In the genomic region with DNA sequence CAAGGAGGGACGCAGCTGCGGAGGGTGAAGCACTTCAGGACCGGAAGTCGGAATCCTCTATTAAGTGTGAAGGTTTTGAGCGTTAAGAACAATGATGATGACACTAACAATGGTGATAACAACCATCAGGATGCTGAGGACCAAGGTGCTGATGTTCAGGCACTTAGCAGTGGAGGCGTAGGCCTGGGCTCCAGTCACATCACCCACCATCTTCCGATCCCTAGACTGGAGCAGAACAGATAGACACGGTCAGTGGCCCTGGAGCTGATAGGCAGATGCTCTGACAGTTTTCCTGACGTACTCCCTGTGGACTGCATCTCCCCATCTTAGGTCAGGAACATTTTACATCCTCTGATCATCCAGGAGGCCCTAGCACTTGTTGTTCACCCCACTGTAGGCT, we compare ENCODE assay signal across 10 mouse cellular contexts. TPM values are rescaled to one million over a fixed set of nuclear protein-coding genes. Genes with fewer than 3 reads are reported as not detected.
DNase-seq lines count a peak whose midpoint lies in the region; ATAC-seq and TF ChIP-seq lines count a peak whose summit lies in the region.
"Had no signal": no experiment of that assay in that cellular context is flagged by ENCODE, and none has a peak within 500 bp of the region (broad histone marks: within the 10 kb centered on the region; RNA-seq: fewer than 3 reads in every experiment).

No protein-coding gene starts in this region.

- H3K27me3 ChIP-seq in heart, embryonic 10.5 days (ENCODE audit: insufficient read depth, poor library complexity, severe bottlenecking), result peaks cover 22% of the 10 kb centered on the region
- no peaks in the 10 kb centered on the region for H3K27me3 ChIP-seq in testis, adult 2 months (ENCODE audit: control insufficient read depth, insufficient read depth, low read length)
- H3K27me3 ChIP-seq in limb, embryonic 11.5 days (ENCODE audit: control insufficient read depth, insufficient read depth, low read length), result no peaks in the 10 kb centered on the region
- no peaks in the 10 kb centered on the region for H3K27me3 ChIP-seq in stomach, postnatal 0 days (ENCODE audit: control insufficient read depth, insufficient read depth, low read length)

- no peak for ATAC-seq in limb, embryonic 11.5 days (ENCODE audit: insufficient number of reproducible peaks, low FRiP score, low TSS enrichment, low read depth)
- ATAC-seq in stomach, postnatal 0 days (ENCODE audit: low FRiP score, low TSS enrichment), result no peak

- TF ChIP-seq POLR2A in testis, adult 2 months (IDR thresholded peaks at IDR 0.05; ENCODE audit: control insufficient read depth, low read depth, low read length), result no peak

- no peaks in the 10 kb centered on the region for H3K9me3 ChIP-seq in heart, embryonic 10.5 days
- no peaks in the 10 kb centered on the region for H3K9me3 ChIP-seq in limb, embryonic 11.5 days (ENCODE audit: control insufficient read depth, low read length)
- H3K9me3 ChIP-seq in stomach, postnatal 0 days (ENCODE audit: control insufficient read depth, low read length), result no peaks in the 10 kb centered on the region

- H3K4me1 ChIP-seq in heart, embryonic 10.5 days, result peaks cover 22% of the 10 kb centered on the region
- H3K4me1 ChIP-seq in testis, adult 2 months (ENCODE audit: control insufficient read depth, insufficient read depth, low read length), result peaks cover 5% of the 10 kb centered on the region
- peaks cover 5% of the 10 kb centered on the region for H3K4me1 ChIP-seq in limb, embryonic 11.5 days (ENCODE audit: control insufficient read depth, insufficient read depth, low read length)
- H3K4me1 ChIP-seq in stomach, postnatal 0 days (replicated peaks; ENCODE audit: control insufficient read depth, insufficient read depth), result peaks cover 5% of the 10 kb centered on the region; the same call in 1 of the 2 replicates

- no peaks in the 10 kb centered on the region for H3K36me3 ChIP-seq in heart, embryonic 10.5 days
- H3K36me3 ChIP-seq in testis, adult 2 months (ENCODE audit: control insufficient read depth, insufficient read depth, low read length), result no peaks in the 10 kb centered on the region
- H3K36me3 ChIP-seq in limb, embryonic 11.5 days (ENCODE audit: control insufficient read depth, insufficient read depth, low read length), result no peaks in the 10 kb centered on the region
- H3K36me3 ChIP-seq in stomach, postnatal 0 days (ENCODE audit: control insufficient read depth, insufficient read depth, low read length), result no peaks in the 10 kb centered on the region

- 75% methylated on average over 9 of the region's 9 CpGs for WGBS in heart, embryonic 10.5 days
- WGBS in limb, embryonic 11.5 days, result 83% methylated on average over 9 of the region's 9 CpGs
- 61% methylated on average over 9 of the region's 9 CpGs for WGBS in stomach, postnatal 0 days

- peak overlapping the region; percentile 64; the same call in 1 of the 2 replicates for H3K27ac ChIP-seq in heart, embryonic 10.5 days
- H3K27ac ChIP-seq in testis, adult 2 months (ENCODE audit: control insufficient read depth, insufficient read depth, low read depth, low read length), result no peak overlapping the region
- H3K27ac ChIP-seq in limb, embryonic 11.5 days (replicated peaks; ENCODE audit: low read depth, low read length), result no peak overlapping the region
- peak overlapping the region; percentile 90 for H3K27ac ChIP-seq in stomach, postnatal 0 days (replicated peaks)

- no peak for TF ChIP-seq CTCF in testis, adult 2 months (IDR thresholded peaks at IDR 0.05; ENCODE audit: control insufficient read depth, insufficient read depth, insufficient replicate concordance, low read depth, low read length)
- TF ChIP-seq CTCF in stomach, postnatal 0 days (IDR thresholded peaks at IDR 0.05; ENCODE audit: low read depth), result no peak

- peak overlapping the region; percentile 44 for H3K4me2 ChIP-seq in limb, embryonic 11.5 days (ENCODE audit: low read depth, severe bottlenecking)
- peak overlapping the region; percentile 62 for H3K4me2 ChIP-seq in stomach, postnatal 0 days (replicated peaks; ENCODE audit: low read depth)

- no peak for DNase-seq in heart, embryonic 10.5 days (ENCODE audit: low spot score)
- DNase-seq in heart, postnatal 4 days, result no peak
- DNase-seq in testis, postnatal 10 days (ENCODE audit: low spot score), result no peak
- no peak for DNase-seq in limb, embryonic 11.5 days (ENCODE audit: low spot score)
- DNase-seq in stomach, postnatal 0 days (ENCODE audit: low spot score), result no peak
- no peak for DNase-seq in gastrocnemius, postnatal 10 days
- DNase-seq in embryo, embryonic 10.5 days (ENCODE audit: low spot score), result no peak

- TF ChIP-seq EP300 in stomach, postnatal 0 days (optimal IDR thresholded peaks at IDR 0.05), result no peak

- H3K9ac ChIP-seq in limb, embryonic 11.5 days (ENCODE audit: low read length), result no peak overlapping the region
- peak overlapping the region; percentile 62 for H3K9ac ChIP-seq in stomach, postnatal 0 days (ENCODE audit: low read length)

- peak overlapping the region; percentile 50; the same call in 1 of the 2 replicates for H3K4me3 ChIP-seq in heart, embryonic 10.5 days
- peak overlapping the region; percentile 72; the same call in 1 of the 2 replicates for H3K4me3 ChIP-seq in testis, adult 2 months (ENCODE audit: control insufficient read depth, low read depth, low read length)
- peak overlapping the region; percentile 30; the same call in 1 of the 2 replicates for H3K4me3 ChIP-seq in limb, embryonic 11.5 days (ENCODE audit: low read depth, low read length)
- peak overlapping the region; percentile 49 for H3K4me3 ChIP-seq in stomach, postnatal 0 days (ENCODE audit: low read depth, low read length)

RNA-seq across cellular contexts. Expression of gene Ifitm3, which starts 0.9 kb away (rescaled TPM):
- polyA plus RNA-seq in heart, embryonic 10.5 days (2016; fragmentation: Nextera tagmentation; extraction: Ambion mirVana), result 24.5 and 32.7 TPM in 2 replicates
- total RNA-seq in heart, postnatal 4 days (2021), result 10 to 100 TPM; 79.3 to 83.8 TPM
- polyA plus RNA-seq in testis, adult 2 months (2012; rRNA removed), result 15.2 and 23.0 TPM in 2 replicates
- 45.3 and 50.4 TPM in 2 replicates for polyA plus RNA-seq in limb, embryonic 11.5 days (2014; fragmentation: Nextera tagmentation; extraction: Ambion mirVana)
- 350 and 450 TPM in 2 replicates for polyA plus RNA-seq in stomach, postnatal 0 days (2015; fragmentation: Nextera tagmentation; extraction: Ambion mirVana)
- 10 to 100 TPM; 54.7 to 70.0 TPM for total RNA-seq in gastrocnemius, postnatal 10 days (2021)

RNA-seq across cellular contexts. Expression of gene Ifitm6, which starts 8.1 kb away (rescaled TPM):
- not detected in 2 replicates for polyA plus RNA-seq in heart, embryonic 10.5 days (2016; fragmentation: Nextera tagmentation; extraction: Ambion mirVana)
- under 1 TPM in 1 of 2 experiments, not detected in 1; 0.56 TPM for total RNA-seq in heart, postnatal 4 days (2021)
- 0.19 and 0.48 TPM in 2 replicates for polyA plus RNA-seq in testis, adult 2 months (2012; rRNA removed)
- not detected in 2 replicates for polyA plus RNA-seq in limb, embryonic 11.5 days (2014; fragmentation: Nextera tagmentation; extraction: Ambion mirVana)
- 0.40 and 0.63 TPM in 2 replicates for polyA plus RNA-seq in stomach, postnatal 0 days (2015; fragmentation: Nextera tagmentation; extraction: Ambion mirVana)
- total RNA-seq in gastrocnemius, postnatal 10 days (2021), result under 1 TPM; 0.49 to 0.84 TPM
- polyA plus RNA-seq: erythroblast, embryonic 14.5 days had no signal

RNA-seq across cellular contexts. Expression of gene Gm17387, which starts 19.3 kb away (rescaled TPM):
- not detected in 2 replicates for polyA plus RNA-seq in heart, embryonic 10.5 days (2016; fragmentation: Nextera tagmentation; extraction: Ambion mirVana)
- not detected for total RNA-seq in heart, postnatal 4 days (2021)
- not detected in 2 replicates for polyA plus RNA-seq in testis, adult 2 months (2012; rRNA removed)
- not detected in 2 replicates for polyA plus RNA-seq in limb, embryonic 11.5 days (2014; fragmentation: Nextera tagmentation; extraction: Ambion mirVana)
- not detected in 2 replicates for polyA plus RNA-seq in stomach, postnatal 0 days (2015; fragmentation: Nextera tagmentation; extraction: Ambion mirVana)
- not detected for total RNA-seq in gastrocnemius, postnatal 10 days (2021)
- total RNA-seq: adrenal gland, postnatal 14 days had no signal
- polyA plus RNA-seq: erythroblast, embryonic 14.5 days had no signal

RNA-seq across cellular contexts. Expression of gene Ifitm1, which starts 42.6 kb away (rescaled TPM):
- 3.6 and 12.5 TPM in 2 replicates for polyA plus RNA-seq in heart, embryonic 10.5 days (2016; fragmentation: Nextera tagmentation; extraction: Ambion mirVana)
- 1 to 10 TPM; 2.6 to 3.0 TPM for total RNA-seq in heart, postnatal 4 days (2021)
- polyA plus RNA-seq in testis, adult 2 months (2012; rRNA removed), result 3.0 and 6.9 TPM in 2 replicates
- 63.9 and 68.3 TPM in 2 replicates for polyA plus RNA-seq in limb, embryonic 11.5 days (2014; fragmentation: Nextera tagmentation; extraction: Ambion mirVana)
- polyA plus RNA-seq in stomach, postnatal 0 days (2015; fragmentation: Nextera tagmentation; extraction: Ambion mirVana), result 162 and 173 TPM in 2 replicates
- total RNA-seq in gastrocnemius, postnatal 10 days (2021), result 1 to 10 TPM; 2.1 to 3.7 TPM

RNA-seq across cellular contexts. Expression of gene B4galnt4, which starts 51.2 kb away (rescaled TPM):
- 2.6 and 12.7 TPM in 2 replicates for polyA plus RNA-seq in heart, embryonic 10.5 days (2016; fragmentation: Nextera tagmentation; extraction: Ambion mirVana)
- under 1 TPM; 0.26 to 0.54 TPM for total RNA-seq in heart, postnatal 4 days (2021)
- polyA plus RNA-seq in testis, adult 2 months (2012; rRNA removed), result 18.0 and 23.7 TPM in 2 replicates
- 19.1 and 20.0 TPM in 2 replicates for polyA plus RNA-seq in limb, embryonic 11.5 days (2014; fragmentation: Nextera tagmentation; extraction: Ambion mirVana)
- polyA plus RNA-seq in stomach, postnatal 0 days (2015; fragmentation: Nextera tagmentation; extraction: Ambion mirVana), result 1.2 and 1.5 TPM in 2 replicates
- total RNA-seq in gastrocnemius, postnatal 10 days (2021), result under 1 TPM; 0.11 to 0.38 TPM

Comparison
In these comparisons a context has a peak if more than half of its experiments do, and no peak if none do; other contexts are left out.
1. H3K27ac ChIP-seq: peak in heart, embryonic 10.5 days (single experiment) and stomach, postnatal 0 days (single experiment); none in testis, adult 2 months (single experiment) and limb, embryonic 11.5 days (single experiment).
2. Peak in every context shown above with its lines, with median percentiles within 50 percentile points of each other: H3K4me3 ChIP-seq.